Mouse (Mus musculus) cerebellum, adult 2 months (tissue): ENCODE measurements at regions not wholly inside any gene's neighbourhood (a gene's known extent, or its start where the extent isn't known, plus 50 kb on each side); places are given as distances from the start of the nearest gene placed in this dataset.

Experiments
- CTCF ChIP-seq: fragments of 200-500 bp; IDR thresholded peaks from 2 replicates; pipeline ENCODE4 v1.5.1; 2011; ENCODE audit warnings: low read depth, mild to moderate bottlenecking, control low read depth, low read length, moderate library complexity, borderline replicate concordance; ENCODE audit not compliant: insufficient read depth
- POLR2A ChIP-seq: fragments of 200-500 bp; IDR thresholded peaks from 2 replicates; pipeline ENCODE4 v1.6.1; 2011; ENCODE audit warnings: low read length, control low read depth, borderline replicate concordance; ENCODE audit not compliant: insufficient read depth

DNA sequence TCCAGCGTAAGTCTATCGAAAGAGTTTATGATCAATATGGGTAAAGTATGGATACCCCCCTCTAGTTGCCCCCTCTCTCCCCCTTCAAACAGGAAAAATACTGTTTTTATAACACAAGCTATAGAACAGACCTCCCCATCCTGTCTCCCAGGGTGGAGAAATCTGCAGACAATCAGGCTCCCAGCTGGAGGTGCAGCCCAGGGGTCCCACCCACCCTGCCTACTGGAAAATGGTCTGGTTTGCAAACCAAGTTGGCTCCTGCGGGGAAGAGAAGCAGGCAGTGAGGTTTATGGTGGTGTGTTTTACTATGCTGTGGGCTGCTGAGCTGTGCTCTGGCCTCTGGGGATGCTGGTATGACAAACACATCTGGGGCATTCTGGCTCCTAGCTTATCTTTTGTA lies 70.7 kb upstream of the Sfswap start:
- TF ChIP-seq CTCF (no peak), POLR2A (no peak)
